In the genomic region with DNA sequence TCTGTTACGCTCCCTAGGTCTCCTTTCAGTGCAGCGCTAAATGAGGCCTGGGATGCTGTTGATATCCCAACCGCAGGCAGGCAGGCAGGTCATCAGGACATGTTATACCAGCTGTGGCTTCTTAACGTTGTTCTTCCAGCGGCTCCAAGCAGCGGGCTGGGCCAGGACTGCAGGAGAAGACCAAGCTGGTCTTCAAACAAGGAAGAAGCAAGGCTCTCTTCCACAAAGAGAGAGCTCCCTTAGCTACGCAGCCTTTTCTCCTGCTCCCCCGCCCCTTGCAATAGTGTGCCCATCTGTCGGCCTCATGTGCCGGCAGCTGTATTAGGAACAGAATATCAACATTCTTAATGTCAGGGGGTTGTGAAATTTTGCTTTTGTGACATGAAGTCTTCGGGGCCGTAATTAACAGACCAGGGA, we compare ENCODE assay signal across 9 mouse cellular contexts. TPM values are rescaled to one million over a fixed set of nuclear protein-coding genes. Genes with fewer than 3 reads are reported as not detected.
DNase-seq lines count a peak whose midpoint lies in the region; TF ChIP-seq lines count a peak whose summit lies in the region.
"Had no signal": no experiment of that assay in that cellular context is flagged by ENCODE, and none has a peak within 500 bp of the region (broad histone marks: within the 10 kb centered on the region; RNA-seq: fewer than 3 reads in every experiment).

No protein-coding gene starts in this region.

- 44% methylated on average over 12 of the region's 12 CpGs for WGBS in cerebellum, adult 2 months

- no peak overlapping the region for H3K4me3 ChIP-seq in cerebellum, adult 2 months (replicated peaks; ENCODE audit: insufficient read depth, low read depth, low read length)
- H3K4me3 ChIP-seq: liver, embryonic 12.5 days had no signal

- no peaks in the 10 kb centered on the region for H3K27me3 ChIP-seq in cerebellum, adult 2 months (ENCODE audit: control insufficient read depth, insufficient read depth, low read length)
- H3K27me3 ChIP-seq: liver, embryonic 12.5 days had no signal

- peak; percentile 1 for DNase-seq in lung, postnatal 14 days
- DNase-seq in lung, postnatal 25 days (ENCODE audit: low spot score) = no peak
- DNase-seq in forelimb bud, embryonic 11.5 days (ENCODE audit: low read depth, low spot score) = peak; percentile 13
- DNase-seq in layer of hippocampus, postnatal 36 days = peak; percentile 19 to 36
- peak; percentile 14 for DNase-seq in right cerebral cortex, postnatal 25 days
- DNase-seq in cerebellum, adult 2 months = no peak
- DNase-seq in yolk sac, embryonic 10.5 days (ENCODE audit: low spot score) = no peak
- DNase-seq: heart, postnatal 10 days had no signal

- no peaks in the 10 kb centered on the region; the same call in 1 of the 2 replicates for H3K4me1 ChIP-seq in cerebellum, adult 2 months (ENCODE audit: control insufficient read depth, insufficient read depth, low read length)
- H3K4me1 ChIP-seq: liver, embryonic 12.5 days had no signal

- no peak for TF ChIP-seq POLR2A in cerebellum, adult 2 months (IDR thresholded peaks at IDR 0.05; ENCODE audit: borderline replicate concordance, insufficient read depth, low read length)

- H3K27ac ChIP-seq in cerebellum, adult 2 months (ENCODE audit: insufficient read depth, low read length) = no peak overlapping the region
- H3K27ac ChIP-seq: liver, embryonic 12.5 days had no signal

- no peak for TF ChIP-seq CTCF in cerebellum, adult 2 months (IDR thresholded peaks at IDR 0.05; ENCODE audit: borderline replicate concordance, insufficient read depth, low read depth, low read length)

RNA-seq across cellular contexts. Expression of gene Fat1, which starts 35.7 kb away (rescaled TPM):
- 10 to 100 TPM; 21.6 to 27.6 TPM for total RNA-seq in layer of hippocampus, postnatal 36 days (2021)
- polyA plus RNA-seq in cerebellum, adult 2 months (2012; rRNA removed) = 106 and 120 TPM in 2 replicates

Comparison
In these comparisons a context has a peak if more than half of its experiments do, and no peak if none do; other contexts are left out.
1. DNase-seq: peak in lung, postnatal 14 days (single experiment), forelimb bud, embryonic 11.5 days (single experiment), layer of hippocampus, postnatal 36 days (2 of 2) and right cerebral cortex, postnatal 25 days (single experiment); none in lung, postnatal 25 days (single experiment), cerebellum, adult 2 months (0 of 2) and yolk sac, embryonic 10.5 days (single experiment).